Mouse (Mus musculus) CH12.LX (cell line): ENCODE results near the gene Fam227b.

Experiments used
- CTCF ChIP-seq, 2 experiments: IDR thresholded peaks in 1 of 2; conservative IDR thresholded peaks in 1 of 2; 2 replicates each; pipeline ENCODE4 v1.5.1; 2011 to 2012; ENCODE audit warnings: low read depth in 2 of 2, low read length in 2 of 2, improper control_type of control experiment in 1 of 2, inconsistent platforms in 1 of 2, mild to moderate bottlenecking in 1 of 2, moderate library complexity in 1 of 2
- E2F4 ChIP-seq: IDR thresholded peaks from 2 replicates; pipeline ENCODE4 v1.6.1; 2011; ENCODE audit warnings: low read depth, low read length, improper control_type of control experiment; ENCODE audit not compliant: insufficient replicate concordance
- ELF1 ChIP-seq: IDR thresholded peaks from 2 replicates; pipeline ENCODE4 v1.6.1; 2014; ENCODE audit warnings: low read depth, mild to moderate bottlenecking, inconsistent platforms, low read length, improper control_type of control experiment
- IRF4 ChIP-seq: IDR thresholded peaks from 2 replicates; pipeline ENCODE4 v1.6.1; 2014; ENCODE audit warnings: low read depth, mild to moderate bottlenecking, inconsistent platforms, low read length, improper control_type of control experiment
- JUND ChIP-seq: conservative IDR thresholded peaks from 2 replicates; pipeline ENCODE4 v1.6.1; 2011; ENCODE audit warnings: low read depth, low read length, improper control_type of control experiment
- KAT2A ChIP-seq: IDR thresholded peaks from 2 replicates; pipeline ENCODE4 v1.6.1; 2012; ENCODE audit warnings: low read length, improper control_type of control experiment, inconsistent platforms; ENCODE audit not compliant: insufficient replicate concordance
- MAX ChIP-seq: IDR thresholded peaks from 2 replicates; pipeline ENCODE4 v1.6.1; 2011; ENCODE audit warnings: low read length, improper control_type of control experiment
- MXI1 ChIP-seq: IDR thresholded peaks from 2 replicates; pipeline ENCODE4 v1.6.1; 2011; ENCODE audit warnings: mild to moderate bottlenecking, low read depth, low read length, improper control_type of control experiment
- POLR2A ChIP-seq: IDR thresholded peaks from 2 replicates; pipeline ENCODE4 v1.6.1; 2011; ENCODE audit warnings: low read depth, mild to moderate bottlenecking, improper control_type of control experiment, low read length
- SMC3 ChIP-seq: IDR thresholded peaks from 2 replicates; pipeline ENCODE4 v1.6.1; 2011; ENCODE audit warnings: low read depth, low read length, improper control_type of control experiment
- USF1 ChIP-seq: IDR thresholded peaks from 2 replicates; pipeline ENCODE4 v1.6.1; 2014; ENCODE audit warnings: low read depth, mild to moderate bottlenecking, inconsistent platforms, low read length, improper control_type of control experiment
- ZKSCAN1 ChIP-seq: IDR thresholded peaks from 2 replicates; pipeline ENCODE4 v1.6.1; 2012; ENCODE audit warnings: low read depth, inconsistent platforms, low read length, improper control_type of control experiment, borderline replicate concordance
- ZMIZ1 ChIP-seq: IDR thresholded peaks from 2 replicates; pipeline ENCODE4 v1.6.1; 2012; ENCODE audit warnings: low read depth, mild to moderate bottlenecking, inconsistent platforms, low read length, improper control_type of control experiment
- ZNF384 ChIP-seq: IDR thresholded peaks from 2 replicates; pipeline ENCODE4 v1.6.1; 2012; ENCODE audit warnings: low read depth, low read length, improper control_type of control experiment, inconsistent platforms

GRCm38 (mm10) chr2:126192129-126192528 lies 40.3 kb upstream of the Fam227b start:
- no peak for TF ChIP-seq JUND
- TF ChIP-seq KAT2A = no peak
- no peak for TF ChIP-seq ELF1
- TF ChIP-seq ZNF384 = no peak
- no peak for TF ChIP-seq ZMIZ1
- no peak for TF ChIP-seq USF1
- TF ChIP-seq POLR2A = no peak
- TF ChIP-seq CTCF (conservative IDR thresholded peaks at IDR 0.05 in 1 of 2, IDR thresholded peaks at IDR 0.05 in 1 of 2; ENCODE audit: low read depth in 2 of 2, low read length in 2 of 2) = no peak
- no peak for TF ChIP-seq MAX
- no peak for TF ChIP-seq MXI1
- no peak for TF ChIP-seq SMC3
- no peak for TF ChIP-seq ZKSCAN1
- no peak for TF ChIP-seq E2F4
- TF ChIP-seq IRF4 = no peak
